13 mouse cellular contexts compared by ENCODE assay signal in the genomic region with DNA sequence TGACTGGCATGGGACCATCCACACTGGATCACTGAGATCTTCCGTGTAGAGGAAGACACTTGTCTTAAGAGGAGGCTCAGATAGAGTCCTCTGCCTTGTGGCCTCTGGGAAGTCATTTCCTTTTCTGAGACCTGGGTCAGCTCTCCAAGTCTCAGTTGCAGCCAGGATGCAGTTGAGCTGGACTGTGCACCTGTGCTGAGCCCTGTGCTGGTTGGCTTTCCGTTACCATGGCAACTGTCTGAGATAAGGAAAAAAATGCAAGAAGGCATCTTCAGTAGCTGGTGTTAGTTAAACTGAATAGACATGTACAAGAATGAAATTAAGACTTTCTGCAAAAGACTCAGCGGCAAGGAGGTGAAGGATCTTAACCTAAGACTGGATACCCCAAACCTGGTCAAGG.
"Had no signal": no experiment of that assay in that cellular context is flagged by ENCODE, and none has a peak within 500 bp of the region (broad histone marks: within the 10 kb centered on the region; RNA-seq: fewer than 3 reads in every experiment).

No protein-coding gene starts in this region.

- H3K4me3 ChIP-seq: layer of hippocampus, adult 2 months; limb, embryonic 15.5 days; liver, embryonic 12.5 days; midbrain, embryonic 12.5 days had no signal

- DNase-seq: kidney, adult 11 months; kidney, adult 9 months; kidney, postnatal 36 days; lung, embryonic 14.5 days; lung, postnatal 10 days; lung, postnatal 4 days; thymus, adult 18-20 months; thymus, postnatal 14 days had no signal

- H3K9ac ChIP-seq: limb, embryonic 15.5 days; liver, embryonic 12.5 days; lung, embryonic 14.5 days; midbrain, embryonic 12.5 days had no signal

- H3K36me3 ChIP-seq: limb, embryonic 15.5 days; liver, embryonic 12.5 days; midbrain, embryonic 12.5 days had no signal

- H3K4me2 ChIP-seq: limb, embryonic 15.5 days; liver, embryonic 12.5 days; lung, embryonic 14.5 days; midbrain, embryonic 12.5 days had no signal

- H3K27ac ChIP-seq: kidney, postnatal 0 days; layer of hippocampus, adult 2 months; limb, embryonic 15.5 days; liver, embryonic 12.5 days; midbrain, embryonic 12.5 days had no signal

- H3K4me1 ChIP-seq: liver, embryonic 12.5 days had no signal

- H3K9me3 ChIP-seq: limb, embryonic 15.5 days had no signal

- H3K27me3 ChIP-seq: limb, embryonic 15.5 days had no signal

- ATAC-seq: liver, embryonic 12.5 days had no signal
